Mouse (Mus musculus) CD4-positive helper T cell, adult 2 months (primary cell): ENCODE results near the gene Cnfn.

Source experiments
- DNase-seq: peaks from one replicate; pipeline ENCODE4 v3.0.0-alpha.2; 2012; ENCODE audit warnings: low read depth, missing footprints, low spot score

Gene Cnfn

GRCm38 (mm10) chr7:25390054-25390770 lies 20.7 kb upstream of the Cnfn start:
- no peak for DNase-seq

GRCm38 (mm10) chr7:25388916-25389315 lies 19.4 kb upstream of the Cnfn start:
- DNase-seq: no peak

GRCm38 (mm10) chr7:25387811-25388440 lies 18.4 kb upstream of the Cnfn start:
- DNase-seq: no peak

- DNase-seq: peak; percentile 57
Measured at GRCm38 (mm10) chr7:25385850-25386555, 16.5 kb upstream of the Cnfn start.

GRCm38 (mm10) chr7:25385259-25385658 lies 15.7 kb upstream of the Cnfn start:
- DNase-seq: no peak

GRCm38 (mm10) chr7:25384818-25385217 lies 15.3 kb upstream of the Cnfn start:
- DNase-seq: no peak

- DNase-seq: no peak
Measured at GRCm38 (mm10) chr7:25384318-25384717, 14.8 kb upstream of the Cnfn start.

- no peak for DNase-seq
Measured at GRCm38 (mm10) chr7:25383891-25384290, 14.4 kb upstream of the Cnfn start.

- DNase-seq: no peak
Measured at GRCm38 (mm10) chr7:25383385-25383784, 13.9 kb upstream of the Cnfn start.

GRCm38 (mm10) chr7:25382541-25382940 lies 13.0 kb upstream of the Cnfn start:
- no peak for DNase-seq

GRCm38 (mm10) chr7:25381284-25381680 lies 11.8 kb upstream of the Cnfn start:
- DNase-seq: no peak

- no peak for DNase-seq
Measured at GRCm38 (mm10) chr7:25380392-25381283, 11.1 kb upstream of the Cnfn start.

GRCm38 (mm10) chr7:25379551-25380351 lies 10.2 kb upstream of the Cnfn start:
- DNase-seq: peak; percentile 87

GRCm38 (mm10) chr7:25378181-25379100 lies 8.9 kb upstream of the Cnfn start:
- DNase-seq: no peak

- no peak for DNase-seq
Measured at GRCm38 (mm10) chr7:25377100-25377700, 7.7 kb upstream of the Cnfn start.

GRCm38 (mm10) chr7:25376556-25376955 lies 7.0 kb upstream of the Cnfn start:
- DNase-seq: no peak

- no peak for DNase-seq
Measured at GRCm38 (mm10) chr7:25372441-25372840, 2.9 kb upstream of the Cnfn start.

GRCm38 (mm10) chr7:25368333-25368732 lies 1.2 kb downstream of the Cnfn start:
- no peak for DNase-seq

- no peak for DNase-seq
Measured at GRCm38 (mm10) chr7:25367632-25368293, 1.8 kb downstream of the Cnfn start.
